Mouse (Mus musculus) cortical plate, adult 2 months (tissue): ENCODE measurements around the gene Epha7.

Experiments used
- CTCF ChIP-seq: fragments of 200-500 bp; IDR thresholded peaks from 2 replicates; pipeline ENCODE4 v1.5.1; 2011; ENCODE audit warnings: mild to moderate bottlenecking, control low read depth, low read length; ENCODE audit not compliant: insufficient read depth; ENCODE audit errors: extremely low read depth
- POLR2A ChIP-seq: fragments of 200-500 bp; IDR thresholded peaks from 2 replicates; pipeline ENCODE4 v1.6.1; 2011; ENCODE audit warnings: mild to moderate bottlenecking, low read length, control low read depth; ENCODE audit not compliant: insufficient read depth; ENCODE audit errors: extremely low read depth

DNA sequence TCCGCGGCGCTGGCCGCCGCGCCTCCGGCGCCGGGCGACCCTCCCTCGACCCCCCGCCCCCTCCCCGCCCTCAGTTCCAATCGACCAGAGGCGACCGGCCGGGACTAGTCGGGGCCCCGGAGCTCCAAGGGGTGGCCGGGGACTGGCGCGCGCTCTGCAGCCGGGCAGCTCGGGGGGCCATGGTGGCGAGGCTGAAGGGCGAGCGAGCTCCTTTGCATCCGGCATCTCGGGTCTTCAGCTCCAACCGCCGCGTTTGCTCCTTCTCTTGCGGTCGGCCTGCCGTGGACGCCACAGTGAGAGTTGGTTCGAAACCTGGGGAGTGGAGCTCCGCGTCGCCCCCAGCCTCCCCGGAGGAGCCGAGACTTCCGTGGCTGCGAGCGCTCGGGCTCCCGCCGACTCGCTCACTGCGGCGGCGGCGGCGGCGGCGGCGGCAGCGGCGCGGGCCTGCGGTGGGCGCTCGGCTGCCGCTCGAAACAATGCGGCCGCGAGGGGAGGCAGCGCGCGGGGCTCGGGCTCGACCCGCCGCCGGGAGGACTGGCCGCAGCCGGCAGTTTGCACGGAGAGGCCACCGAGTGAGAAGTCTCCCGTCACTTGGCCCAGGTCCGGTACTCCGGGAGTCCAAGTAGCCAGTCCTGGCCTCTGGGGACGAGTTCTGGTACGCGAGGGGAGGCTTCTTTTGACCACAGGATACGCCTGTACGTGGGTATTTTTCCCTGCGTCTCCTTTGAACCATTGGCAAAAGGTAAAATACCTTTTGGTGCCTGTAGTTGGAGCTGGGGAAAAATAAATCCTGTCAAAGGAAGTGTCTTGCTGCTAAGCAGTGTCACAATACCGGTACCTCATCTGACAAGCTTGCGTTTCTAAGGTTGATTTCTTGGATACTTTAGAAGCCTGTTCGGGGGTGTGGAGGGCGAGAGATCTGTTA is 882 bp downstream of the Epha7 start:
- no peak for TF ChIP-seq CTCF
- TF ChIP-seq POLR2A: no peak
